Mouse (Mus musculus): ENCODE data around the gene Olfr616. TPM values are rescaled to one million over a fixed set of nuclear protein-coding genes. Genes with fewer than 3 reads are reported as not detected.

Olfr616 gene
- not detected in 2 replicates for polyA plus RNA-seq (2012; rRNA removed)

DNA sequence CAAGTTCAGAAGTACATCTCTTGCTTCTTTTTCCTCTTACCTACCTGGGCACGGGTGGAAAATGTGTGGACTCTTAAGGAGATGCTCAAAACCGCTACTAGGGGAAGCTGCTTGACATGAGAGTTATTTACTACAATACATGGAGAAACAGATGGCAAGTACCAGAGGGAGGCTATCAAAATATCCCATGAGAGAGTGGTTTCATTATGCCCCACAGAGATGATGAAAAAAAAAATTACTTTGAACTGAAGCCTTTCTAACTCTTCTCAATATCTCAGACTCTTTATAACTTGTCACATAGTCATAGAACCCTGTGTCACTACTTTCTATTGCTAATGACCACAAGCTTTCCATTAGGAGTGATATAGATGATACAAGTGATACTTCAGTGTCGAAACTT, at the start of gene Olfr616:
Olfr616 (minus strand) TSS at position 101 of the 400 bp plus-strand sequence.

DNA sequence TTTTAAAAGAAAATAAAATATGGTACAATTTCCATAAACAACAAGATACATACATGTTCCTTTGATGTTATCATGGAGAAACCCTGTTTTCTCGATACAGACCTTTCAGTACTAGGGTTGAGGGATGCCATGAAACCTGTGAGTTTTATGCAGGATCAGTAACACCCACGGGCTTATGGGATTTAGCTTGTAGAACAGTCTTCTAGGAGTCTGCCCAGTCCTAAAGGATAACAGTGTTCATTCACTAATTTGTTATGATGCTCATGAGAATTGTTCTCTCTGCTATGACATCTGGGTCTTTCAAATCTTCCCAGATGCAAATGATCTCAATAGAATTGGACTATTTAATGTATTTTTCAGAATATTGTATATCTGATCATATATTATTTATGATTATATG, 43.5 kb upstream of the Olfr616 start, which contains the start of gene Olfr620:
Olfr620 (minus strand) TSS at position 101 of the 400 bp plus-strand sequence.

DNA sequence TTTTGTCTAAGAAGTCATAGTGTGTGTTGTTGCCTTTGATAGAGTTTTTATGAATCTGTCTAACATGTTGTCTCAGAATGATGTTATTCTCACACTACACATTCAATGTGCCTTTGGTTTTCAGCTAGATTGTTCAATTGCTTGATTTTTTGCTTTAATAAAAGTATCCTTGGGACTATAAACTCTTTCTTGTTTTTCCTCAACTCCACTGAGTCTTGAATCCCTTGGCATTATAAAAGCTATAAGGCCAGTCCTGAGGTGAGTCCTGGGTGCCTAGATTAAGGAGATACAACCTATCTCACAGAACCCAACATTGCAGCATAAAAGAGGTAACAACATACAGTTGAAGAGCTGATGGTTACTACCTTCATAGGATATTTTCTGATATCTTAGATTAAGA, 31.3 kb upstream of the Olfr616 start, which contains the start of gene Olfr619:
Olfr619 (plus strand) TSS at position 301 of the 400 bp plus-strand sequence.

GRCm38 (mm10) chr7:103589803-103590202, 20.9 kb upstream of the Olfr616 start, which contains the start of gene Olfr618:
Olfr618 (plus strand) TSS chr7:103590103.

GRCm38 (mm10) chr7:103572761-103573160, 3.8 kb upstream of the Olfr616 start, which contains the start of gene Olfr617:
Olfr617 (plus strand) TSS chr7:103573061.

GRCm38 (mm10) chr7:103555779-103556178, 13.2 kb downstream of the Olfr616 start, which contains the start of gene Olfr615:
Olfr615 (plus strand) TSS chr7:103556079.

GRCm38 (mm10) chr7:103547774-103548173, 21.2 kb downstream of the Olfr616 start, which contains the start of gene Olfr613:
Olfr613 (plus strand) TSS chr7:103548074.

DNA sequence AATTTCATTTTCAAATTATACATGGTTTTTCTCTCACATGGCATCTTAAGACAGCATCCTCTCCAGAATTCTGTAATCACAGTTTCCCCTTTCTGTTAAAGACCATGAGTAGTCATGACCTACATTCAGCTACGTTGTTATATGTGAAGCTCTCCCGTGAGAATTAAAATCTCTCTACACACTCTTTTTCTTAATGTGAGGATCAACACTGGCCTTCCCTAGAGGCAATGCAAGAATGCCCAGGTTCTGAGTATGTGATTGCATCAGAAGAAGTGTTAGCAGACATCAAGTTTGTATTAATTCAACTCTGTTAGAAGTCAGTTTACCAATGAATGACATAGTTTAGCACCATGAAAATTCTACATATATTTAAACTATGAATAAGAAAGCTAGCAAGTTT, 26.3 kb downstream of the Olfr616 start, which contains the start of gene Olfr612:
Olfr612 (minus strand) TSS at position 101 of the 400 bp plus-strand sequence.

DNA sequence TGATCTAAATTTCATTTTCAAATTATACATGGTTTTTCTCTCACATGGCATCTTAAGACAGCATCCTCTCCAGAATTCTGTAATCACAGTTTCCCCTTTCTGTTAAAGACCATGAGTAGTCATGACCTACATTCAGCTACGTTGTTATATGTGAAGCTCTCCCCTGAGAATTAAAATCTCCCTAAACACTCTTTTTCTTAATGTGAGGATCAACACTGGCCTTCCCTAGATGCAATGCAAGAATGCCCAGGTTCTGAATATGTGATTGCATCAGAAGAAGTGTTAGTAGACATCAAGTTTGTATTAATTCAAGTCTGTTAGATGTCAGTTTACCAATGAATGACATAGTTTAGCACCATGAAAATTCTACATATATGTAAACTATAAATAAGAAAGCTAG, 48.2 kb downstream of the Olfr616 start, which contains the start of gene Olfr611:
Olfr611 (minus strand) TSS at position 101 of the 400 bp plus-strand sequence.

Other genes starting within 250 kb of the Olfr616 start
- gene Olfr598, start 245.6 kb downstream of the Olfr616 start, polyA plus RNA-seq (2012; rRNA removed): not detected in 2 replicates
- gene Olfr599, start 233.2 kb downstream of the Olfr616 start, polyA plus RNA-seq (2012; rRNA removed): not detected in 2 replicates
- not detected in 2 replicates for gene Olfr600, start 219.5 kb downstream of the Olfr616 start, polyA plus RNA-seq (2012; rRNA removed)
- gene Olfr601, start 206.5 kb downstream of the Olfr616 start, polyA plus RNA-seq (2012; rRNA removed): not detected in 2 replicates
- not detected in 2 replicates for gene Olfr603, start 183.0 kb downstream of the Olfr616 start, polyA plus RNA-seq (2012; rRNA removed)
- gene Usp17lc, start 154.1 kb downstream of the Olfr616 start, polyA plus RNA-seq (2012; rRNA removed): 0.07 TPM in 1 of 2 replicates, not detected in the other
- gene Olfr605, start 123.7 kb downstream of the Olfr616 start, polyA plus RNA-seq (2012; rRNA removed): not detected in 2 replicates
- gene Olfr606, start 120.1 kb downstream of the Olfr616 start, polyA plus RNA-seq (2012; rRNA removed): not detected in 2 replicates
- gene Olfr607, start 105.0 kb downstream of the Olfr616 start, polyA plus RNA-seq (2012; rRNA removed): not detected in 2 replicates
- gene Olfr608, start 99.3 kb downstream of the Olfr616 start, polyA plus RNA-seq (2012; rRNA removed): not detected in 2 replicates
- gene Olfr609, start 71.1 kb downstream of the Olfr616 start, polyA plus RNA-seq (2012; rRNA removed): not detected in 2 replicates
- not detected in 2 replicates for gene Olfr610, start 57.0 kb downstream of the Olfr616 start, polyA plus RNA-seq (2012; rRNA removed)
- gene Olfr611, start 48.3 kb downstream of the Olfr616 start, polyA plus RNA-seq (2012; rRNA removed): not detected in 2 replicates
- not detected in 2 replicates for gene Olfr612, start 26.4 kb downstream of the Olfr616 start, polyA plus RNA-seq (2012; rRNA removed)
- not detected in 2 replicates for gene Olfr613, start 21.1 kb downstream of the Olfr616 start, polyA plus RNA-seq (2012; rRNA removed)
- not detected in 2 replicates for gene Olfr615, start 13.1 kb downstream of the Olfr616 start, polyA plus RNA-seq (2012; rRNA removed)
- not detected in 2 replicates for gene Olfr617, start 3.9 kb upstream of the Olfr616 start, polyA plus RNA-seq (2012; rRNA removed)
- gene Olfr618, start 21.0 kb upstream of the Olfr616 start, polyA plus RNA-seq (2012; rRNA removed): not detected in 2 replicates
- not detected in 2 replicates for gene Olfr619, start 31.4 kb upstream of the Olfr616 start, polyA plus RNA-seq (2012; rRNA removed)
- not detected in 2 replicates for gene Olfr620, start 43.4 kb upstream of the Olfr616 start, polyA plus RNA-seq (2012; rRNA removed)
- not detected in 2 replicates for gene Olfr622, start 73.6 kb upstream of the Olfr616 start, polyA plus RNA-seq (2012; rRNA removed)
- gene Olfr623, start 94.6 kb upstream of the Olfr616 start, polyA plus RNA-seq (2012; rRNA removed): not detected in 2 replicates
- gene Olfr624, start 102.0 kb upstream of the Olfr616 start, polyA plus RNA-seq (2012; rRNA removed): not detected in 2 replicates
- not detected in 2 replicates for gene Olfr625-ps1, start 113.6 kb upstream of the Olfr616 start, polyA plus RNA-seq (2012; rRNA removed)
- gene Olfr243, start 145.5 kb upstream of the Olfr616 start, polyA plus RNA-seq (2012; rRNA removed): not detected in 2 replicates
- not detected in 2 replicates for gene Olfr628, start 161.2 kb upstream of the Olfr616 start, polyA plus RNA-seq (2012; rRNA removed)
- not detected in 2 replicates for gene Olfr629, start 175.8 kb upstream of the Olfr616 start, polyA plus RNA-seq (2012; rRNA removed)
- not detected in 2 replicates for gene Olfr630, start 188.2 kb upstream of the Olfr616 start, polyA plus RNA-seq (2012; rRNA removed)
- gene Olfr69, start 202.5 kb upstream of the Olfr616 start, polyA plus RNA-seq (2012; rRNA removed): not detected in 2 replicates
- gene Olfr68, start 210.6 kb upstream of the Olfr616 start, polyA plus RNA-seq (2012; rRNA removed): not detected in 2 replicates
- gene Olfr67, start 222.7 kb upstream of the Olfr616 start, polyA plus RNA-seq (2012; rRNA removed): not detected in 2 replicates
- 36.7 and 60.5 TPM in 2 replicates for gene Hbb-bt, start 244.9 kb upstream of the Olfr616 start, polyA plus RNA-seq (2012; rRNA removed)

Measured in ovary, adult 2 months (tissue).